Mouse (Mus musculus): Measurements from ENCODE around the gene Gm14399. TPM values are rescaled to one million over a fixed set of nuclear protein-coding genes. Genes with fewer than 3 reads are reported as not detected.
"Not testable (repeated sequence)": the region's sequence is repeated elsewhere in the genome, so short reads cannot be mapped to it uniquely, and the experiment has no call there.

The Gm14399 gene
- polyA plus RNA-seq, 1 experiment from 2014 or later = 7.3 TPM

- H3K27me3 ChIP-seq (ENCODE audit: control insufficient read depth, insufficient read depth, low read length); H3K36me3 ChIP-seq (ENCODE audit: control insufficient read depth, insufficient read depth, low read length); H3K9ac ChIP-seq (ENCODE audit: low read length); ATAC-seq (ENCODE audit: insufficient number of reproducible peaks, insufficient read depth, low FRiP score, low read depth); H3K4me2 ChIP-seq (ENCODE audit: low read length); H3K4me3 ChIP-seq (ENCODE audit: control insufficient read depth in 1 of 2, insufficient read depth in 1 of 2, low read depth in 1 of 2, low read length in 2 of 2); H3K4me1 ChIP-seq (ENCODE audit: control insufficient read depth in 2 of 2, insufficient read depth in 2 of 2, low read length in 2 of 2); H3K27ac ChIP-seq (replicated peaks in 1 of 2; ENCODE audit: control insufficient read depth in 1 of 2, insufficient read depth in 1 of 2, low read depth in 2 of 2, low read length in 2 of 2); H3K9me3 ChIP-seq (ENCODE audit: control insufficient read depth, low read length): not testable (repeated sequence)
- WGBS = 73% methylated on average over 2 of the region's 2 CpGs
Measured at GRCm38 (mm10) chr2:175166870-175167269, 25.1 kb upstream of the Gm14399 start.

- H3K9me3 ChIP-seq (ENCODE audit: control insufficient read depth, low read length); ATAC-seq (ENCODE audit: insufficient number of reproducible peaks, insufficient read depth, low FRiP score, low read depth); H3K9ac ChIP-seq (ENCODE audit: low read length); H3K36me3 ChIP-seq (ENCODE audit: control insufficient read depth, insufficient read depth, low read length); H3K4me3 ChIP-seq (ENCODE audit: control insufficient read depth in 1 of 2, insufficient read depth in 1 of 2, low read depth in 1 of 2, low read length in 2 of 2); H3K27ac ChIP-seq (replicated peaks in 1 of 2; ENCODE audit: control insufficient read depth in 1 of 2, insufficient read depth in 1 of 2, low read depth in 2 of 2, low read length in 2 of 2); H3K4me1 ChIP-seq (ENCODE audit: control insufficient read depth in 2 of 2, insufficient read depth in 2 of 2, low read length in 2 of 2); H3K4me2 ChIP-seq (ENCODE audit: low read length); H3K27me3 ChIP-seq (ENCODE audit: control insufficient read depth, insufficient read depth, low read length): not testable (repeated sequence)
- WGBS = 92% methylated on average over 12 of the region's 12 CpGs
Measured at GRCm38 (mm10) chr2:175165110-175165509, 23.3 kb upstream of the Gm14399 start.

GRCm38 (mm10) chr2:175161438-175161837 lies 19.6 kb upstream of the Gm14399 start:
- not testable (repeated sequence) for H3K4me1 ChIP-seq (ENCODE audit: control insufficient read depth in 2 of 2, insufficient read depth in 2 of 2, low read length in 2 of 2); H3K9me3 ChIP-seq (ENCODE audit: control insufficient read depth, low read length); H3K36me3 ChIP-seq (ENCODE audit: control insufficient read depth, insufficient read depth, low read length); H3K27me3 ChIP-seq (ENCODE audit: control insufficient read depth, insufficient read depth, low read length); H3K27ac ChIP-seq (replicated peaks in 1 of 2; ENCODE audit: control insufficient read depth in 1 of 2, insufficient read depth in 1 of 2, low read depth in 2 of 2, low read length in 2 of 2); ATAC-seq (ENCODE audit: insufficient number of reproducible peaks, insufficient read depth, low FRiP score, low read depth); H3K4me3 ChIP-seq (ENCODE audit: control insufficient read depth in 1 of 2, insufficient read depth in 1 of 2, low read depth in 1 of 2, low read length in 2 of 2); H3K9ac ChIP-seq (ENCODE audit: low read length); H3K4me2 ChIP-seq (ENCODE audit: low read length)
- WGBS = 77% methylated on average over 4 of the region's 4 CpGs

- H3K27me3 ChIP-seq (ENCODE audit: control insufficient read depth, insufficient read depth, low read length) = no peaks in the 10 kb centered on the region
- H3K27ac ChIP-seq (replicated peaks in 1 of 2; ENCODE audit: control insufficient read depth in 1 of 2, insufficient read depth in 1 of 2, low read depth in 2 of 2, low read length in 2 of 2) = no peak overlapping the region
- 71% methylated on average over 3 of the region's 3 CpGs for WGBS
- no peak overlapping the region for H3K4me3 ChIP-seq (ENCODE audit: control insufficient read depth in 1 of 2, insufficient read depth in 1 of 2, low read depth in 1 of 2, low read length in 2 of 2)
- H3K4me1 ChIP-seq (ENCODE audit: control insufficient read depth in 2 of 2, insufficient read depth in 2 of 2, low read length in 2 of 2) = no peaks in the 10 kb centered on the region
- no peaks in the 10 kb centered on the region for H3K36me3 ChIP-seq (ENCODE audit: control insufficient read depth, insufficient read depth, low read length)
- no peak overlapping the region for H3K9ac ChIP-seq (ENCODE audit: low read length)
- H3K4me2 ChIP-seq (ENCODE audit: low read length) = no peak overlapping the region
- ATAC-seq (ENCODE audit: insufficient number of reproducible peaks, insufficient read depth, low FRiP score, low read depth) = no peak
- H3K9me3 ChIP-seq (ENCODE audit: control insufficient read depth, low read length) = 0 out of 2 replicates have a peak, but pooled peaks cover 2% of the 10 kb centered on the region
Measured at GRCm38 (mm10) chr2:175158642-175159041, 16.8 kb upstream of the Gm14399 start.

GRCm38 (mm10) chr2:175156696-175157095 lies 14.9 kb upstream of the Gm14399 start:
- H3K4me1 ChIP-seq (ENCODE audit: control insufficient read depth in 2 of 2, insufficient read depth in 2 of 2, low read length in 2 of 2) = no peaks in the 10 kb centered on the region
- WGBS = 86% methylated on average over 13 of the region's 13 CpGs

GRCm38 (mm10) chr2:175141118-175141992 lies 457 bp downstream of the Gm14399 start:
- Histone ChIP-seq H3K9ac (ENCODE audit: low read length) (peak overlapping the region; percentile 50; the same call in 1 of the 2 replicates), H3K4me3 (ENCODE audit: control insufficient read depth in 1 of 2, insufficient read depth in 1 of 2, low read depth in 1 of 2, low read length in 2 of 2) (peak overlapping the region; percentile 45 to 69), H3K4me2 (ENCODE audit: low read length) (peak overlapping the region; percentile 36)
- H3K9me3 ChIP-seq (ENCODE audit: control insufficient read depth, low read length); H3K27ac ChIP-seq (replicated peaks in 1 of 2; ENCODE audit: control insufficient read depth in 1 of 2, insufficient read depth in 1 of 2, low read depth in 2 of 2, low read length in 2 of 2); H3K27me3 ChIP-seq (ENCODE audit: control insufficient read depth, insufficient read depth, low read length); H3K4me1 ChIP-seq (ENCODE audit: control insufficient read depth in 2 of 2, insufficient read depth in 2 of 2, low read length in 2 of 2); ATAC-seq (ENCODE audit: insufficient number of reproducible peaks, insufficient read depth, low FRiP score, low read depth); H3K36me3 ChIP-seq (ENCODE audit: control insufficient read depth, insufficient read depth, low read length): not testable (repeated sequence)
- 1% methylated on average over 24 of the region's 25 CpGs for WGBS

More at GRCm38 (mm10) chr2:175156696-175157095, 14.9 kb upstream of the Gm14399 start:
- ATAC-seq (ENCODE audit: insufficient number of reproducible peaks, insufficient read depth, low FRiP score, low read depth) = no peak
- Histone ChIP-seq H3K9ac (ENCODE audit: low read length) (no peak overlapping the region), H3K9me3 (ENCODE audit: control insufficient read depth, low read length) (0 out of 2 replicates have a peak, but pooled peaks cover 2% of the 10 kb centered on the region), H3K4me2 (ENCODE audit: low read length) (no peak overlapping the region), H3K27me3 (ENCODE audit: control insufficient read depth, insufficient read depth, low read length) (no peaks in the 10 kb centered on the region), H3K36me3 (ENCODE audit: control insufficient read depth, insufficient read depth, low read length) (no peaks in the 10 kb centered on the region), H3K4me3 (ENCODE audit: control insufficient read depth in 1 of 2, insufficient read depth in 1 of 2, low read depth in 1 of 2, low read length in 2 of 2) (no peak overlapping the region), H3K27ac (replicated peaks in 1 of 2; ENCODE audit: control insufficient read depth in 1 of 2, insufficient read depth in 1 of 2, low read depth in 2 of 2, low read length in 2 of 2) (no peak overlapping the region)

- H3K4me2 ChIP-seq (ENCODE audit: low read length); H3K27me3 ChIP-seq (ENCODE audit: control insufficient read depth, insufficient read depth, low read length); ATAC-seq (ENCODE audit: insufficient number of reproducible peaks, insufficient read depth, low FRiP score, low read depth); H3K27ac ChIP-seq (replicated peaks in 1 of 2; ENCODE audit: control insufficient read depth in 1 of 2, insufficient read depth in 1 of 2, low read depth in 2 of 2, low read length in 2 of 2); H3K36me3 ChIP-seq (ENCODE audit: control insufficient read depth, insufficient read depth, low read length); H3K4me3 ChIP-seq (ENCODE audit: control insufficient read depth in 1 of 2, insufficient read depth in 1 of 2, low read depth in 1 of 2, low read length in 2 of 2); H3K9ac ChIP-seq (ENCODE audit: low read length); H3K4me1 ChIP-seq (ENCODE audit: control insufficient read depth in 2 of 2, insufficient read depth in 2 of 2, low read length in 2 of 2); H3K9me3 ChIP-seq (ENCODE audit: control insufficient read depth, low read length): not testable (repeated sequence)
Measured at GRCm38 (mm10) chr2:175140624-175141023, 1.2 kb downstream of the Gm14399 start.

All from heart, embryonic 14.5 days (tissue).